Mouse (Mus musculus) frontal cortex, postnatal 36 days (tissue): ENCODE results near the gene Pigk.
A peak's percentile ranks its signal among the peaks of the same experiment; 100 is the strongest.
"Not testable (repeated sequence)": the region's sequence is repeated elsewhere in the genome, so short reads cannot be mapped to it uniquely, and the experiment has no call there.

Experiments
- DNase-seq, 2 experiments: peaks; one replicate each; pipeline ENCODE4 v3.0.0; 2022; ENCODE audit warnings: low spot score in 2 of 2

The Pigk gene

DNA sequence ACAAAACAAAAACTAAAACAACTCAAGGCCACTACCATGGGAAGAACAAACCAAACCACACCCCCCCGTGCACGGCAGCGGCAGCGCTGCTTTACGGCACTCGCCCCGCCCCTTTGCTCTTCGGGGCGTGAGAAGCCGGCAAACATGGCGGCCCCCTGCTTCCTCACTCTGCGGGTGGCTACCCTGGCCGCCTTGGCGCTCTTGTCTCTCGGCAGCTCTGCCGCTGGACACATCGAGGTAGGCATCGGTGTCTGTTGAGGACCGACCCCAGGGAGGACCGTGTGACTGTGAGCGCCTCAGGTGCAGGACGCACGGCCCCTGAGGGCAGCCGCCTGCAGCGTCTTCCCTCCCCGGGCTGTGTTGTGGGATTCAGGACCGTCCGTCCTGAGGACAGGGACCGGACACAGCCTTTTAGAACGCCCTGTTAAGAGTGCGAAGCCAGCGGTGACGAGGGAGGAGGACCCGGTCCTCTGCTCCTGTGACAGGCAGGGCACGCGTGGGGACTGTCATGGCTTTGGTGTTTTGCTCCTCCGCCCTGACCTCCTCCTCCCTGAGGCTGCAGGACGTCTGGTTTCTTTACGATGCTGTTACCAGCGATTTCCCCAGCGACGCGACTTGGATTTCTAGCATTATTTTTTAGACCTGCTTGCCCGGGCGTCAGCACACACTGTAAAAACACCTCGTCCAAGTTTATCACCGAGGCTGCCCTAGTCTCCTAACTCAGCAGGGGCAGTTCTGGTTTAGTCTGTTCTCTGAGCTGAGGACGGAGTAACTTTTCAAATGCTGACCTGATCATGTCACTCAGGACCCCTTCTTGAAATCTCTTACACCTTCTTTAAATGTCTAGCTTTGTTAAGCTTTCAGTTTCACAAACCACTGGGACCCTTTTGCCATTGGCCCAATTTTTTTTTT, at the start of gene Pigk:
Gene Pigk, plus strand, starts transcription at position 110 of the 912 bp plus-strand sequence.
- peak; percentile 87 for DNase-seq

DNA sequence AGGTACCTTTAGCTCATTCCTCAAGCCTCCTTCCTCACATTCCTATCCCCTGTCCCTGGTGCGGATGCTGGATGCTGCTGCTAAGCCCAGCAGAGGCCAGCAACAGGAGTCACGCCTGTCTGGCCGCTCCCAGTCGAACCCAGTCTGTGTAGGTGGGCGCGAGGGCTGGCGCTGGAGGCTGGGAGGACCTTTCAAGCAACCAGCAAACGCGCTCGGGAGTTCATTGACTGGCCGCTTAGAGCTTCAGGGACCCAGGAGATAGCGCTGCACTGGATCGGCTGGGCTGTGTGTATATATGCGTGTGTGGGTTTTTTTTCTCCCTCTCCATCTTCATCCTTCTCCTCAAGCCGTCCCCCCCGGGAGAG, 46.9 kb upstream of the Pigk start:
- DNase-seq, result peak; percentile 49 to 55

- peak; percentile 66 to 68 for DNase-seq
These were observed 46.3 kb upstream of the Pigk start for GRCm38 (mm10) chr3:152667356-152668211.

DNA sequence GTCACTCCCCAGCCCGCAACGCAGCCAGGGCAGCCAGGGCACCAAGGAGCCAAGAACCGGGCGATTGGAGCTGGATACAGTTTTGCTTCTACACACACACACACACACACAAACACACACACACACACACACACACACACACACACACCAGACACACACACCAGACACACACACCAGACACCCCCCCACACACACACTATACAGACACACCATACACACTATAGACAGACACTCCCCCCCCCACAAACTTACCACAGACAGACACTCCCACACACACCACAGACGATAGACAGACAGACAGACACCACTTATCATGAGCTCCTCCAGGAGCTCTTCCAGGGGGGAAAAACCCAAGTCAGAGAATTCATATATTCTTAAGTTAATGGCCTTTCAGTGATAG, 45.7 kb upstream of the Pigk start, which contains the start of gene Ak5:
Gene Ak5, minus strand, starts transcription at position 122 of the 400 bp plus-strand sequence.
- DNase-seq, result no peak

GRCm38 (mm10) chr3:152668793-152669192, 45.1 kb upstream of the Pigk start:
- peak; percentile 21 to 26 for DNase-seq

GRCm38 (mm10) chr3:152669783-152670182, 44.1 kb upstream of the Pigk start:
- no peak for DNase-seq

DNA sequence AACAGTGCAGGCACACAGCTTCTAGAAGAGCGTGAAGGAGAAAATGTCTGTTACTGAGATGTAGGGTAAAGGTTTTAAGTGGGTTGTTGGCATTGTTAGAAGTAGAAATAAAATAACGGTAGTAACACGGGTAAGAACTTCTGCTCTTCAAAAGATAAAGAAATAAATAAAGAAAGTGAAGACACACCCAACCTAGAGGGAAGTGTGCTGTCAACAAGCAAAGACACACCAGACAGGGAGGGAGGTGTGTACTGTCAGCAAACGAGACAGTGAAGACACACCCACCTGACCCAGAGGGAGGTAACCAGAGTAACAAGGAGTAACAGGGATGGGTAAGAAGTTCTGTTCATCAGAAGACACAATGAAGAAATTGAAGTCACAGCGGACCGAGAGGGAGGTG, 39.2 kb upstream of the Pigk start:
- no peak for DNase-seq

GRCm38 (mm10) chr3:152688532-152688931, 25.4 kb upstream of the Pigk start:
- no peak for DNase-seq

DNA sequence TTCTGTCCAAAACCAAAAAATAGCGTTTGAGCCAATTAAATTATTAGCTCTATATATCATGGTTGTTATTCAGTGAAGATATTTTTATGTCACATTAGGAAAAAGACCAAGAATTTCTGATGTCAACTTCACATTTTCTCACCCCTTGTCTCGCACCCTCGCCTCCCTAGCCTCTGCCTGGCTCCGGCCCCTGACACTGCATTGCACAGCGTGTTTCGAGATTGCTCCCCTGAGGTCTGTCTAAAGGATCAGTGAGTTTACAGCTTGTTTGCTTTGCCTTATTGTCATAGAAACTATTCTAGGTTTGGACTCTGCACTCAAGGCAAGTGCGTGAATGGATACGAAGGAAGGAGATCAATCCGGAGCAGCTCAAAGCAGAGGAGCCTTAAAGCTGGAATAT, 24.8 kb upstream of the Pigk start:
- DNase-seq, result no peak

- DNase-seq, result no peak
These were observed 18.9 kb upstream of the Pigk start for GRCm38 (mm10) chr3:152694950-152695349.

DNA sequence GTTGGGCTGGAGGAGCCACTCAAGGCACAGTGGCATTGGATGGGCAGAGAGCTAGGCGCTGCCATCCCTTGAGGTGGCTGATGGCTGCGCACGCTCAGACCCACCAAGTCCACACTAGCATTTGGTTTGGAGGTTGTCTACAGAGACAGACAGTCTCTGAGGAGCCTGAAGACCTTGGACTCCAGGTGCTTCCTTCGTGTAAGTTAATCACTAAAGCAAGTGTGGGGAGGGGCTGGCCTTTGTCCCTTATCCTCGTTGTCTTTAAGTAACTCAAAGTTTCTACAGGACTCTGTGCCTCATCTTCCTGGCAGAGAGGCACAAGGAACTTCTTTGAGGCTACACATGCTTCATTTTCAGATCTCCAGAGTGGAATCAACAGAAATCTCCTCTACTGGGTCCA, 15.9 kb upstream of the Pigk start:
- no peak for DNase-seq

DNA sequence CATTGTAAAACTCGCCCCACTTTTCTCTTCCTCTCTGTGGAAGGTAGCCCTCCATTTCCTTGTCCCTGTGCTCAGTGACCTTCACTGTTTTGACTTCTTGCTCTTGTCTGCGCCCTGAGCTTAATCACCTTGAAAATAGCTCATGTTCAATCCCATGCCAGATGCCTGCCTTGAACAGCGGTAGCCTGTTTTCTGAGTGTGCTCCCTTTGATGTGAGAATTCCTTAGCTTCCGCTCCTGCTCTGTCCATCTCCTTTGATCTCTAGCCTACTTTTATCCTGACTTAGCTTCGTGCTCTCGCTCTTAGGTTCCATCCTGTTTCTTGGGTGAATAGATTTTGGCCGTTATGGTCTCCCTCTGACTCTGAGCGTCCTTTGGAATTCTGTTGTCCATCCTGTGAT, 14.6 kb upstream of the Pigk start:
- no peak for DNase-seq

GRCm38 (mm10) chr3:152701536-152701935, 12.4 kb upstream of the Pigk start:
- DNase-seq, result not testable (repeated sequence)

DNA sequence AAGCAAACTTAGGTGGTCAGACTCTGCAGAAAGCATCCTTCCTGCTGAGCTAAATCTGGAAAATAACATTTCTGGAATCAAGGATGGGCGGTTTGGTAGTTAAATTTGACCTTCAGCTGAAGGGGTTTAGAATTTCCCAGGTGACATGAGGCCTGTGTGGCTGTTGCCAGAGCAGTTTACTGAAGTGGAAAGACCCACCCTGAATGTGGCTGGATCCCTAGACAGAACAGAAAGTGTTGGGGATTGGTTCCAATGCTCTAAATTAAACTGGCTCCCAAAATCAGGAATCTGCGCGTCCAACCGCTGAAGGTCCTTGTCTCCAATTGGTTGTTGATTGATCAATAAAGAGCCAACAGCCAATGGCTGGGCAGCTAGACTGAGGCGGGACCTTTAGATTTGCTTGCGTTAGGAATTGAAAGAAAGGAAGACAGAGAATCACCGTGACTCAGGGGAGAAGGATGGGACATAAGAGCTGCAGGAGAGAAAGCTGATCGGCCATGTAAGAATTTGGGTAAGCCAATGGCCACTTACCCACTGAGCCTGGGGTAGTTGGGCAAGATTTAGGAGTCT, 11.5 kb upstream of the Pigk start:
- no peak for DNase-seq

DNA sequence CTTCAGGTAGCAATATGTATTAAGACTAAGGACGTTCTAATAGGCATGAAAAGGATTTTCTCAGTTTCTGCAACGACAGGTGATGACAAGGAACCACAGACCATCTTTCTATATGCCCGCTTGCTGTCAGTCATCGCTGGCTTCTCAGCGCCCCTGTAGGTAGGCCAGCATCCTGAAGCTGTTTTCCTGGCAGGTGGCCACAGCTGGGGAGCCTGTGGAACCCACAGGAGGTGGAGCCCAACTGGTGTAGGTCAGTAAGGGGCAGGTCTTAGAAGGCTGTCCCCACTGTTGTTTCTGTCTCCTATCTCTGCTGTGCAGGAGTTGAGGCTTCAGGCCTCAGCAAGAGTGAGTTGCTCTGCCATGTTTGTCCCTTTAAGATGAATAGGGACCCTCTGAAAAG, 8.1 kb upstream of the Pigk start:
- no peak for DNase-seq

DNA sequence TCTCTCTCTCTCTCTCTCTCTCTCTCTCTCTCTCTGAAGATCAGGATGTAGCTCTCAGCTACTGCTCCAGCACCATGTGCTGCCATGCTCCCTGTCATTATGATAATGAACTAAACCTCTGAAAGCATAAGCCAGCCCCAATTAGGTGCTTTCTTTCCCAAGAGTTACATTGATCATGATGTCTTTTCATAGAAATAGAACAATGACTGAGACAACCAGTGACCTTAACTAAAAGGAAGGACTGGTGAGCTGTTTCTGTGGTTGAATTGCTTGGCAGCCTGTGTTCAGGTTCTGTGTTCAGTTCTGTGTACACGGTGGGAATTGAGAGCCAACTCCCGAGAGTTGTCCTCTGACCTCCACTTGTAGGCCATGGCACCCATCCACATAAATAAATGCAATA, 7.0 kb upstream of the Pigk start:
- DNase-seq, result no peak

DNA sequence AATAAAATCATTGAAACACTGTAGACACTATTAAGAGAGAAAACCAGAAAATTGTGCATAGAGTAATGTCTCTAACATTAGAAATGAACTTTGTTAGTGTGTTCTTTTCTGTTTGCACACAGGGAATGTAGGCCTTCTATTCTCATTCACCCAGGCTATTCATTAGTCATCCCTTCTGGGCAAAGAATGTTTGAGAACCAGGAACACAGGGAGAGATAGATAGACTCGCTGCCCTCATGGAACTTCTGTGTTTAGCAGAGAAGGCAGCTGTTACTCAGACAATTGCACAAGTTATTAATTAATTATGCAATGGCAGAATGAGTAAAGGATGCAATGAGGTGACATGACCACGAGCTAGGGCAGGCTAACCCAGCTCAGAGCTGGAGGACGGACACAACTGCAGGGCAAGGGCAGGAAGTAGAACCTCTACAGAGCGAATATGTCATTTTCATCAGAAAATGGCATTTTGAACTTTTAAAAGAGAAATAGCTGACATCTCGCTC, 6.5 kb upstream of the Pigk start:
- no peak for DNase-seq

- no peak for DNase-seq
These were observed 4.0 kb upstream of the Pigk start for GRCm38 (mm10) chr3:152709936-152710335.

DNA sequence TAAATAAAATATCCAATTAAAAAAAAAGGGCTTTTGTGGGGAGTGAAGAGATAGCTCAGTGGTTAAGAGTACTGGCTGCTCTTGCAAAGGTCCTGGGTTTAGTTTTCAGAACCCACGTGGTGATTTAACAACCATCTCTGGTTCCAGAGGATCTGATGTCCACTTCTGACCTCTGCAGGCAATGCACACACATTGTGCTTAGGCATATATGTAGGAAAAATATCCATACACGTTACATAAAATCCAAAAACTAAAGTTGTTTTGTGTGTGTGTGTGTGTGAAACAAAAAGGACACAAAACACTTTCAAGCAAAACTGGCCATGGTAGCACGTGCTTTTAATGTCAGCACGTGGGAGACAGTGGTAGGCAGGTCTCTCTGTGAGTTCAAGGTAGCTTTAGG, 943 bp upstream of the Pigk start:
- DNase-seq, result no peak

DNA sequence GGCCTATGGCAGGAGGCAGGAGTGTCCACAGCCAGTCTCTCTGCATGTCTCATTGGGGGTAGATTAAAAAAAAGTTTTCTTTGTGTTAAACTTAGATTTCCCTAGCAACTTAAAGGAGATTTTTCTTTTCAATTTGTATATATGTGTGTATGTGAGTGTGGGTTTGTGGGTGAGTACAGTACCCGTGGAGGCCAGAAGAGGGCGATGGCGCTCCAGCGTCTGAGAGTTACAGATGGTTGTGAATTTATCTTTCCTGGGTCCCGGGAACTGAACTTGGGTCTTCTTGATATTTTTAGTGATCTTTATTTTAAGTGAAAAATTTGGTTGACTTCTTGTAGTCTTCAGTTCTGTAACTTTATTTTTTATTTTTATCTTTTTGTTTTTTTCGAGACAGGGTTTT, 7.4 kb downstream of the Pigk start:
- DNase-seq, result no peak

DNA sequence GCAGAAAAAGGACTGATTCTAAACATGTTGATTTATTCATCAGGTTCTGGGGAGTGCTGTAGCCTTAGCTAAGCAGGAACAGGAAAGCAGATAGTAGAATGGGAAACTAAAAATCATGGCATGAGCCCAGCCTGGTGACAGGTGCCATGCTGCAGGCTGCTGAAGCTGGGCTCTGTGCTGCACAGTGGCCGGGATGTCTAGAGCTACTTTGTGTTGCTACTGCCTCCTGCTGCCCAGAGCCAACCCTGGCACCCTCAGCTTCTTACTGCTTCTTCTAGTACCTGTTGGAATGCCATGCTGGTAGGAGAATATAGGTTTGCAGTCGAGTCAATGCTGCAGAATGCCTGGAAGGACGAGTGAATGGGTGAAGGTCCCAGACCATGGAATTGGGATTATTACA, 8.9 kb downstream of the Pigk start:
- DNase-seq, result no peak

DNA sequence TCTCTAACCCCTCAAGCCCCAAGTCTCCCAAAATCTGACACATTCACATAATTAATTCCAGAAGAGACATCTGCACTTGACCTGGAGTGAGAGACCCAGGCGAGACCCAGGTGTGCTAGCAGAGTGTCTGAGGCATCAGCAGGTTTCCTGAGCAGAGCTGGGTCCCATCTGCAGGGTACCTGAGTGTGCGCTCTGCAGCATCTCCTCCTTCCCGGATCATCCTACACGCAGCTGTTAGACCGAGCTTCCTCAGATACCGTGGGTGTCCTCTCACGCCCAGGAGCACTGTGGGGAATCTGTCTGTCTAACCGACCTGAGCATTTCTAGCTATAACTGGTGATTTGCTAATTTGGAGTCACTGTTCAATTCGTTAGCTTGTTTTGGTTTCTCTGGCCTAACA, 10.5 kb downstream of the Pigk start:
- DNase-seq, result peak; percentile 33 to 43
